Mouse (Mus musculus) urinary bladder, adult 18-20 months (tissue): ENCODE data around the gene Wipf3.

ENCODE experiments used
- DNase-seq, 2 experiments: peaks; one replicate each; pipeline ENCODE4 v3.0.0; 2022; ENCODE audit warnings: low spot score in 2 of 2, mixed read lengths in 2 of 2

The Wipf3 gene

DNA sequence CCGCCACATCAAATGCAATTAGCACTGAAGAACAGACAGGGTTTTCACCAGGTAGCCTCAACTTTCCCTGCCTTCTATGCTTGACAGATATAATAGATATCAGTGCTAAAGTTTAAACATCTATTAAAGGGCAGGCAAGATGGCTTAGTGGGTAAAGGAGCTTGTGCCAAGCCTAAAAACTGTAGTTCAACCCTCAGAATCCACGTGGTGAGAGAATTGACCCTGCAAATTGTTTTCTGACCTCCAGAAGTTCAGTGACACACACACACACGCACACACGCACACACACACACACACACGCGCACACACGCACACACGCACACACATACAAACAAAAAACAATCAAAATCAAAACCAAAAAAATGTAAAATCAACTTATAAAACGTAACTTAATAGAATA, 2.8 kb downstream of the Wipf3 start:
- no peak for DNase-seq

DNA sequence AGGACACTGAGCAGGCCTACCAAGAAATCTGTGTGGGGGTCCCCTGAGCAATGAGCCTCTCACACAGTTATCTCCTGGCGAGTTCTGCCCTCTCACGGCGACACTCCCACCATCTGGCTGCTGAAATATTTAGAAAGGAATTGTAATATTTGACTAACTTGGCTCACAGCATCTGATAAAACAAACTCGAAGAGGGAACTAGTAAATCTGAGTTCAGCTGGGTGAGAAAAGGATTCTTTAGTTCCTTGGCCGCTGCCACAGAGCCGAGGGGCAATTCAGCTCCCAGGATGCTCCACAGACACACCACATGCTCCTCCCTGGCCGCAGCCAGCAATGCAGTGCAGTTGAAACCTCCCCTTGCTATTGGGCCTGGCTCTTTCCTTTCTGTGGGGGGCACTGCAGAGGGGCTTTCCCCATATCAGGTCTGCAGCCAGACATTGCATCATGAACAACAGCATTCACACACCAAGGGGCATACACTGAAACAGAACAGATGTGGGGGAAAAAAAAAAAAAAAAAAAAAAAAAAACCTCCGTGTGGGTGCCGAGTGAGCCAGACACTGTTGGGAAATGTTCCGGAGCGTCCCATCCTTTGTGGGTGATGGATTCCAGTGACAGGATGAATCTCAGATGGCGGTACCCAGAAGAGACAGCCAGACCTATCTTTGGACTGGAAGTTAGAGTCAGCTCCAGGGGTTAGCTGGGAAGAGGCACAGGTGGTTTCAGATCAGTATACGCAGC, 3.6 kb downstream of the Wipf3 start:
- DNase-seq = no peak

DNA sequence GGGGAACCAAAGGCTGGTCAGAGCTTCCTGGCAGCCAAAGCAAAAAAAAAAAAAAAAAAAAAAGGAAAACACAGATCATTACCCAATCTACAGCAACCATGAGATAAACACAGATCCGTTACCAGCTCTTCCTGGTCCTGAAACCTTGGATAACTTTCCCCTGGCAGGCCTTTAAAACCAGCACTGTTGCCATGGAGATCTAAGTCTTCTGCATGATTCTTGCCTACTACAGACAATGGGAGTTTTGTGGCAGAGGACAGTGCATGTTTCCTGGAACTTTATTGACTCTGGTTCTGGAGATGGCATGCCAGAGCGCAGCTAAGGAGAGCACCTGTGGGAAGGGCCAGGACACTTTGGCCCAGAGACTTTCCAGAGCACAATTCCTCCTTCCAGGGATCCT, 4.8 kb downstream of the Wipf3 start:
- DNase-seq = no peak

DNA sequence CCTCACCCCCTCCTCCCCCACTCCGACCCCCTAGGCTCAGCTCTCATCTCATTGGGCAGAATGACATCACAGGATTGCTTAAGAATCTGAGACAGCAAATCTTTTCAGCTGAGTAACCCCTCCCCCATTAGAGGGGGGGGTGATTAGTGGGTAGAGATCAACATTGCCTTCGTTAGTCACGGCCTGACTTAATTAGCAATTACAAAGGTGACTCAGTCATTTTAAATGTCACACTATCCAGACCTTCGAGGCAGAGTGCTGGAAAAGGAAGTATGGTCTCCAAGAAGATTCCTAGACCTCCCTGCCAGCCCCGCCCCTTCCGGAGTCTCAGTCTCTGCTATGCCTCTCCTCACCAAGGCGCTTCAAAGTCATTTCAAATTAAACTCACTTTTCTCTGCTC, 6.3 kb downstream of the Wipf3 start:
- DNase-seq = no peak

DNA sequence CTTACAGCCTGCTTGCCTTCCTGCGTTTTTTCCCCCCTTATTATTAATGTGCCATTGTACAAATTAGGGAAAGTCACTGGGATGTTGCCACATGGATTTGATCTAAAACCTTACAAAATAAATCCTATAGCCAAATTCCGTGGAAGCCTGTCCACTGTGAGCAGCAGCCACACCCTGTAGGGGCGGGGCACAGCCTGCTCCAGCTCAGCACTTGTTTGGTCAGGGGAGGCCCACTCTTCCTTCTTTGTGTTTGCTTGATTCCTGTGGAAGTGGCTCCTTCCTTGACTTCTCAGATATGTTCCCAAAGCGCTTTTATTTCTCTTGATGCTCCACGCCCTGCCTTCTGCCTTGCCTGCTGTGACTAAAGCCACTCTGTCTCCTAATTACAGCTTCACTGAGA, 6.9 kb downstream of the Wipf3 start:
- no peak for DNase-seq

DNA sequence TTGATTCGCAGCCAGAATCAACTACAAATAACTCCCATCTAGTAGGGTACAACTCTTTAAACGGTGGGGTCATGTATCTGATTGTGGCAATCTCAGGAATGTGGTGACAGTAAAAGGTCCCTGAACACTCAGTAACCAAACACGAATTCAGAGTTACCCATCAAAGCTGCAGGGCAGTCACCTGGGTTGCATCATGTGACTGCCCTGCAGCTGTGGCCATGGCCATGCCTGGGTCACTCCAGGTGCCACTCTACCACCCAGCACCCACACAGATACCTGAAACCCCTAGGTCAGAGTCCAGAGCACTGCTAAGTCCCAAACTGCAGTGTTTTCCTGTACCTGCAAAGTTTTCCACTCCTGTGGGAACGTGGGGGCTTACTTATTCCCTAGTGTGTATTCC, 9.1 kb downstream of the Wipf3 start:
- DNase-seq = no peak

DNA sequence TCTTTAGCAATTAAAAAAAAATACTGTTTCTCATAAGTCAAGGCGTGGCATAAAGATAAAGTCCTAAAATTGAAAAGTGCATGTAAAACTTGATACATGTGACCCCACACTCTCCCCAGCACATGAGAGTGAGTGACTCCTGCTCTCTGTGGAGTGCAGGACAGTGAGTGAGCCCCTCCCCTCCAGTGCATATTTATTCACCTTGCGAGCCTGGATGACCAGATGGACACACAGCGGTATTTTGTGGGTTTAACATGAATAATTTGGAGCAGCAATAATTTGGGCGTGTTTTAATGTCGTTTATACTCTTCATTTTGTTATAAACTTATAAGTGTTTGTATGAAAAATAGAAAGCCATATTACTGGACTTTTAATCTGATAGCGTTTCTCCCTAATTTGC, 11.3 kb downstream of the Wipf3 start:
- DNase-seq = no peak

DNA sequence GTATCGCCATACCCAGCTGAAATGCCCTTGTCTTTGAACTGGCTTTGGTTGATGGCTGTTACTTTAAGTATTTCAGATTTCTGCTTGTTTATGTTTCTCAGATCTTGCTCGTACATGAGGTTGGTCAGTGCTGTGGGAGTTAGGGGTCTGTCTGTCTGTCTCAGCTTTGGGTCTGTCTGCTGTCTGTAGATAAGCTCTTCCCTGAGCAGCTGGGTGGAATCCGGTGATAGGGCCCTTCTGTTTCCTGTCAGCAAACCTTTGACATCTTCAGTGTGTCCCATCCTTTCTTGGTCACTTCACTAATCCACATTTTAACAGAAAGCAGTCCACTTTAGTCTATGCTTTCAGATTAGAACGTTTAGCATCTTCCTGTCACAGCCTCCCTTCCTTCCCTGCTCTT, 14.3 kb downstream of the Wipf3 start:
- DNase-seq = no peak

DNA sequence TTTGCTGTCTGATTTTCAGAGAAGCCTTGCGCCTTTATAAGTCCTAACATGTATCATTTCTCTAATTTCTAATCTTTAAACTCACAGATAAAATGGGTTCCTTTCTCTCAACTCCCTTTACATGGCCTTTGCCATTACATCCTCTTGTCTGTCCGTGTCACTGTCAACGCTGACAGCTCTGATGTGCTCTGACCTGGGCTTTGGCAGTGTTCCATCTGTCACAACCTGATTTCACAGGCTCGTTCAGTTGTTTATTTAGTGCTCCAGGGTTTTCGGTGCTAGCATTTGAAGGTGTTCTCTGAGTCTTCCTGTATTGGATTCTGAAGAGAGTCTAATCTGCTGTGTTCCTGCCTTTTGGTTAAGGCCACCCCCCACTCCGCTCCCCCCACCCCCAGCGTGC, 14.7 kb downstream of the Wipf3 start:
- no peak for DNase-seq

DNA sequence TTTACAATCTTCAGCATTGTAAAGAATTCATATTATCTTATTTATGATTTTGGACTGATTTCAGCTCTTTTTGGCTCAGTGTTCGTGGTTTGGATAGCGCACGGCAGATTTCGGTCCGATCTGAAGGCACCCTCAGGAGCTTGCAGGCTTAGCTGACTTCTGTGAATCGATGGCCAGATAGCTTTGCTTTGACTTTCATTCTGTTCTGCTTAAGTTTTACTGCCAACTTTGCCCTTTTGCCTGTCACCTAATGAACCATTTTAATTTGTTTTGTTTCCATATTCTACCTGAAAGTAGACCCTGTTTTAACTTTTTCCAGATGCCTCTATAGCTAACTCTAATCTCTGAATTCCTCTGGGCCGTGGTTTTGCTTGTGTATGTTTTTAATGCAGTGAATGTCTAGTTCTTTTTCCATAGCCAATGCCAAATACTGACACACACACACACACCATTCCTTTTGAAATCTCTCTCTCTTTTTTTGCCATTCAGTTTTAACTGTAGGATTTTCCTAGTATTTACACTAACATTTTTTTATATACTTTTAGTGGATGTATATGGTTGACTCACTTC, 15.9 kb downstream of the Wipf3 start:
- DNase-seq = no peak

DNA sequence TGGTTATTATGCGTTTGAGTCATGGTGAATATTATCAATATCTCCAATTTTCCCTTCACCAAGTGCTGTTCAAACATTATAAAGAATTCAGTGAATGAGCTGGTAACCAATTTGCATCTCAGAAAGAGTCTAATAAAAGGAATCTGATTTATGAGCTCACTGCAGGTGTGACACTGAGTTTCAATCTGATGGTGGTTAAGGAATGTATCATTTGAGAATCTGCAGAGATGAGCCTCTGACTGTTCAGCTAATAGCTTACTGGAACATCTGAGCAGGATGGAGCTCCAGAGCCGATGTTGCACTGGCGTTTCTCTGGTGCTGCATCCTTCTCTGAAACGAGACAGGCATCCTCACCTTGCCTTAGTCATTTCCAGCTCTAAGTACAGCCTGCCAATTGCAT, 17.9 kb downstream of the Wipf3 start:
- DNase-seq = no peak

DNA sequence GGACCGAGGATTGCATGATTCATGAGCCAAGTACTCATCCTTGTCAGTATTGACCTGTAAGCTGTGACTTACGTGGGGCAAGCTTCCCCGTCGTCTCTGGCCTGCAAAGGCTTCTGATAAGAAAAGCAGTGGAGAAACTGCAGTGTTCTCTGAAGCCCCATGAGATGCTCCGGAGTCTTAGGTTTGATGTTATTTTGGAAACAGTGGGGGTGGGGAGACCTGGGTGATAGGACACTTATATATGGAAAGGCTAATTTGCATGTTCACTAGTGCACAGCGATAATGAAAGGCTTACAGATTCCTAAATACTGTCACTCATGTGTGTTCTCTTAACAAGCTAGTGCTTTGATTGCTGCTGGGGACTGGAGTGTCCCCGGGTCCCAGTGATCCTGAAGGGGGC, 30.3 kb downstream of the Wipf3 start:
- no peak for DNase-seq

DNA sequence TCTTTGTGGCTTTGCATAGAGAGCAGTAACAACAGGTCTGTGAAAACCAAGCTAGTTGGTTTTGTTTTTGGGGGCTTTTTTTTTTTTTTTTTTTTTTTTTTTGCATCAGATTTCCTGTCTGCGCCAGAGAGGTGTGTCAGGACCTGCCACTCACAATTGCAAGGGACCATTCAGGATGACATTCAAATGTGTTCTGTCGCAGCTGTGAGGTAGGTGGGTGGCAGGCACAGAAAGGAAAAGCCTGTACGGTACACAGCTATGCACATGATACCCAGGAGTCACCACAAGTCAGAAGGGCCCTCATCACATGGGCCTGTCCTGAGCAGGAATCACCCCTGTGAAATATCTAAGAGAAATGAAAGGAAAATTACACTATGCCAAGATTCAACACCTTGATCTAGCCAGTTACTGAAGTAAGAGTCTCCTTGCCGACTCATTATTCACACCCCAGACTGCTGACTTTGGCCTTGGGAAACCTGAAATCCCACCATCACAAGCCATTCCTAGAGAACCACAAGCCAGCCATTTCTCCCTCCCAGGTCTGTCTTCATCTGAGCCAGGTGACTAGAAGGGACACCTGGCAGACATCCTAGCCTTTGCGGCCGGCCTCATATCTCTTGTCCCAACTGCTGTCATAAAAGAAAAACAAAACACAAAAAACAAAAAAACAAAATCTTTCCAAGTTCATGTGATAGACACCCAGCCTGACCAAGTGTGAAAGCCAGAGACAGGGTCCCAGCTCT, 30.9 kb downstream of the Wipf3 start:
- DNase-seq = no peak

DNA sequence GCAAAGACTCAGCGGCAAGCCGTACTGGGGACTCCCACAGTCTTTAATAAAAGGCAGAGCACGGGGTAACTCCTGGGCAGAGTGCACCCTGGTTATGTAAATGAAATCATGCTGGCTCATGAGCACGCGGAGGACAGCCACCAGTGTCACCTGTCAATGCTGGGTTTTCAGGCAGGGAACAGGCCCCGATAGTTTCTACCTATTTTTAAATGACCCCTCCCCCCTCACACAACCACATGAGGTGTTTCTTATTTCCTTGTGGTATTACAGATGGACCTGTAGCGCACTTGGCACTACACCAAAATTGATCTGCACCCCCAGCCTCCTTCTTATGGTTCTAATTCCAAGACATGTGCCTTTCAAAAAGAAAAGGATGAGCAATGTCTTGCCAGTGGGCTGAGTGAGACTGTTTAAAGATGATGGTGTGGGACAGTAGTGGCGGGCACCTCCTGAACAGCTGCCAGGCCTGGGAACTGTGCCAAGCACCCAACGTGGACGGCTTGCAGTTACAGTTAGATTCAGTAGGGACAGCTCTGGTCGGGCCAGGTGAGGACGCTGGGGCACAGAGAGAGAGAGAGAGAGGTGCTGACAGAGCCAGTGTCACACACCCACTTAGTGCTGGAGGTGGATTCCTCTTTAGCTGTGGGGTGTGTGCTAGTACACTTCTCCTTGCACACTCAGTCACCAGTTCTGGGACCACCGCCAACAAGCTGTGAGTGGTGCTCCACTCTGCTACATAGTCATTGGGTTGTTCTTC, 31.7 kb downstream of the Wipf3 start:
- DNase-seq = no peak

DNA sequence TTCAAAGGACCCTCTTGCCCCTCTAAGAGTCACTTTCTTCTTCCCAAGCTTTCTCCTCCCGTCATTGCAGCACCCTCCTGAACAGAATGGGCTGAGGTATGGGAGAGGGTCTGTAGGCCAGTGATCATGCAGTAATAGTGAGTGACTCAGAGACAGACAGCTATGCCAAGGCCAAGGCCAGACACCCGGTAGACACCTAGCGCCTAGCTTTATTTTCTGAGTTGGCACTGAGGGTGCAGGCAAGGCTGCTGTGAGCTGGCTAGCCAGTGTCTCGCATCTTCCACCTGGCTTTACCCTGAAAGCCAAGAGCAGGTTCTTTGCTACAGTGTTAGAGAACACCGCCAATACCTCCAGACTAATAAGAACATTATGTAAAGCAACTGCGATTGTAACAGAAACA, 33.4 kb downstream of the Wipf3 start:
- no peak for DNase-seq

DNA sequence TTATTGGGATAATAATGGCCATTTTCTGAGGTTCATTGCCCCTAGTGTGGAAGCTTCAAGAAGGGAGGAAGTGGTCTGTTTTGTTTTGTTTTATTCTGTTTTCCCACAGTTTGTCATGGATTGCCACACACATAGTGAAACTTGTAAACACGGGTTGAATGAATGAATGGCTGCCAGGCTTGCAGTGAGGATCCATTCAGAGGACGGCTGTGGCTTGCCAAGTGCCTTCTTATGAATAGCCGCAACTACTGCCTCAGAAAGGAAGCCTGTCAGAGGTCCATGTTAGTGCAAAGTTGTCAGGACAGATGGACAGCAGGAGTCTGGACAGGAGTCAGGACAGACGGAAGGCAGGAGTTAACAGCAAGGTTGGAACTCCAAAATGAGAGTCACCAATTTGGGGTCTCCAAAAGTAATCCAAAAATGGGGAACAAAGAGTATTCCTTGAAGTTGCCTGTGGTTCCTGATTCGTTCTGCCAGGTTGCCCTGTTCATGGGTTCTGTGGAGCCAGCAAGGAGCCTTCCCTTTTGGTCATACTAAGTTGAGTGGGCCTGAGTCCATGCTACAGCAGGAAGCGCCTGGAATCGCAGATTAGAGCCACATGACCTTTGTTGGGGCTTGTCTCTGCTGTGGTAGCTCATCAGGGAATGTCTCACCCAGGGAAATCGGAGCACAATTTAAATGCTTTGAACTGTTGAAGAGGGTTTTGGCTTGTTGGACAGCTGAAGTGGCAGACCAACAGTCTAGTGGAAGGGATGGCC, 34.5 kb downstream of the Wipf3 start:
- no peak for DNase-seq

DNA sequence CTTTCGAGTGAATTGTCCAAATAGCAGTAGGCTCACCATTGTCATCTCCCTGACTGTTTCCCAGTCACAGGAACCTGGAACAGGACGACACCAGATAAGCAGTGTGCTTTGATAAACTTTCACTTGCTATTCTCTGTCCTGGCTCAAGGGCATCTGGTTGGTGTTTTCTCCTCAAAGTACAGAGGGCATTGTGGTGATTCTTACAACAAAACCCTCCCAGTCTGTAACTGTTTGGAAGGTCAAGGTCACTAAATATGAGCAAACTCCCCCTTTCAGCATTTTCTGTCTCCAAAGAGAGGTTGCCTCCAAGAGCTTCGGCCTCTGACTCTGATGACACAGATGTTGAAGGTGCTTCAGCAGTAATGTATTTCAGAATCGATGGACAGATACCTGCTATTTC, 35.5 kb downstream of the Wipf3 start:
- DNase-seq = no peak

DNA sequence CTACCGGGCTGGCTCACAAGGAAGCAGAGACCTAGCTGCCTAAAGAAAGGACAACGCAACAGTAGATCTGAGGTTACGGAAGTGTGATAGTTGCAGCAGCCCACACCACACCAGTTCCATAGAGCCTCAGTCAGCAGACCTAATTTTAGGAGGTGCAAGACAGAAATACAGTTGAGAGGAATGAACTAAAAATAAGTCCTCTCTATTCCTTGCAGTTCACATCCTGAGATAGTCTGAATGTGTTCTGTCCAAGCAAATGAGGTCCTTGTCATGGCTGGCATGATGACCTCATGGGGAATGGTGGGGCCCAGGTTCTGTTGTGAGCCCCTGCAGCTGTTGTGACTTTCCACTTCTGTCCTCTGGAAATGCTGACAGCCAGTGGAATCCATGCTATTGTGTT, 38.0 kb downstream of the Wipf3 start:
- no peak for DNase-seq

DNA sequence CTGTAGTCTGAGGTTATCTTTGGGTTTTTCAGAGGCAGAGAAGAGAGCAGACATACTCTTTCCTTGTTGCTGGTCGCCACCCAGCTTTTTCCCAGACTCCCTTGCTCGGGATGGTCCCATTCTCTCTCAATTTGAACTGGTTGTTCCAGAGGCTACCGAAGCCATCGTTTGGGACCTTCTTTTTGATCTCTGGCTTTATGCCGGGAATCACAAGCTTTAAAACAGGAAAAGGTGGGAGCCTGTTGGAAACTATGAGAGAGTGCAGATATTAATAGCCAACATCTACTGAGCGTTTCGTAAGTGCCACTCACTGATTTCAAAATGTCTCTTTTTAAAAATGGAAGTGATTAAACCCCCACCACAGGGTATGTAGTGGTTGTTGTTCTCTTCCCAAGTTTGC, 42.5 kb downstream of the Wipf3 start:
- DNase-seq = no peak

DNA sequence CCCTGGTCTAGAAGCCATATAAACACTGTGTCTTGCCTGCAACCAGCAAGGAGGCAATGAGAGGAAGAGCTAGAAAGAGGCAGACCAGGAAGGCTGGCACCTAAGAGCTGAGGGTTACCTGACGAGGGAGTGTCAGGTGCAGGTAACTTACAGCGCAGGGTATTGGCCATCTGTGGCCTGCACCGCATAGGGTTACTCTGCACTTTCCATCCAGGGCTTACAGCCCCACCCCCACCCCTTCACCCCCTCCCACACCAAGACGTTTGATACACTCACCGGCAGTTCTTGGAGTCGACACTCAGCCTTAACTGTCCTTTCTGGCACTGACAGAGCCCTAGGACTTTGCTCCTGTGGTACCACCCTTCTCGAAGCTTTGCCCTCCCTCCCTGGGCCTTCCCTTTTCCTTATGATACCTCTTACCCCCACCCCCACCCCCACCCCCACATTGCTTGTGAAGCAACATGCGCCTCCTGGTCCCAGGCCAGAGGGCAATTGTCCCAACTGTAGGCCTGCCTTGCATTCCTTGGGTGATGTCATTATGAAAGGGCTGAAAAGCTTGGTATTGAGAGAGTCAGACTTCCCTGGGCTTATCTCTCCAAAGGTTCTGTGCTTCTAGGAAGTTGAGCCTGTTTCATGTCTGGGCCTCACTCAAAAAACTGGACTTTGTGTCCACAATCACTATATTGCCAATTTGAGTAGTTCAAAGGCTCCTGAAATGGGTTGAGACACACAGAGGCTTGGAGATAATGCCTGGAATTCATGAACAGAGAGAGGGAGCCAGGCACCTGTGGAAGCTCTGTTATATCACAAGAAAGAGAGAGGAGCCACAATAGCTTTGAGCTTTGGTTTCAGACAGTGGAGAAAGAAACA, 43.7 kb downstream of the Wipf3 start:
- no peak for DNase-seq
